Mouse (Mus musculus) hindbrain, embryonic 14.5 days (tissue): ENCODE measurements around the gene Ttc28. TPM values are rescaled to one million over a fixed set of nuclear protein-coding genes. Genes with fewer than 3 reads are reported as not detected.

Source experiments
- ATAC-seq: fragments of 200-750 bp; cut with Nextera tagmentation; 2 replicates; pipeline ENCODE4 v1.8.0; 2017; ENCODE audit warnings: moderate number of reproducible peaks, mild to moderate bottlenecking, moderate TSS enrichment, moderate library complexity; ENCODE audit not compliant: low FRiP score
- DNase-seq: peaks from one replicate; pipeline ENCODE4 v3.0.0-alpha.2; 2015; ENCODE audit warnings: low spot score
- H3K27ac ChIP-seq: fragments of 300-500 bp; sonication (generic); 2 replicates; pipeline ENCODE4 v1.5.1; 2014; ENCODE audit warnings: mild to moderate bottlenecking, moderate library complexity
- H3K27me3 ChIP-seq: fragments of 300-500 bp; sonication (generic); 2 replicates; pipeline ENCODE4 v1.6.1; 2014; ENCODE audit warnings: mild to moderate bottlenecking, low read length, mixed read lengths; ENCODE audit not compliant: control insufficient read depth, insufficient read depth
- H3K36me3 ChIP-seq: fragments of 300-500 bp; sonication (generic); replicated peaks from 2 replicates; pipeline ENCODE4 v1.6.1; 2014; ENCODE audit not compliant: control insufficient read depth, insufficient read depth
- H3K4me1 ChIP-seq: fragments of 300-500 bp; sonication (generic); replicated peaks from 2 replicates; pipeline ENCODE4 v1.6.1; 2014; ENCODE audit warnings: antibody characterized with exemption, low read length, mixed read lengths; ENCODE audit not compliant: control insufficient read depth, insufficient read depth
- H3K4me2 ChIP-seq: fragments of 300-500 bp; sonication (generic); replicated peaks from 2 replicates; pipeline ENCODE4 v1.6.1; 2014; ENCODE audit warnings: mild to moderate bottlenecking, moderate library complexity
- H3K4me3 ChIP-seq: fragments of 300-500 bp; sonication (generic); replicated peaks from 2 replicates; pipeline ENCODE4 v1.5.1; 2014; ENCODE audit warnings: mild to moderate bottlenecking, low read length
- H3K9ac ChIP-seq: fragments of 300-500 bp; sonication (generic); 2 replicates; pipeline ENCODE4 v1.6.1; 2014
- H3K9me3 ChIP-seq: fragments of 300-500 bp; sonication (generic); 2 replicates; pipeline ENCODE4 v1.6.1; 2016; ENCODE audit warnings: low read length; ENCODE audit not compliant: control insufficient read depth
- WGBS: fragments of 180-500 bp; shearing (Covaris S2); extraction: QIAGEN DNeasy Blood & Tissue Kit; methylation state at CpG from one replicate; pipeline ENCODE4 v1.1.7; 2014; 5-methylcytosine and 5-hydroxymethylcytosine counted together
- polyA plus RNA-seq: library from polyadenylated mRNA; unstranded; fragments of >200 nt; fragmentation: Nextera tagmentation; extraction: Ambion mirVana; gene quantifications from 2 replicates; pipeline ENCODE4 v1.2.1, GENCODE M21; 2014

Ttc28 gene
- polyA plus RNA-seq, 1 experiment from 2014 or later: 30.0 TPM

GRCm38 (mm10) chr5:110982436-110982835 lies 102.8 kb downstream of the Ttc28 start:
- Histone ChIP-seq H3K9ac (peak overlapping the region; percentile 77; the same call in 1 of the 2 replicates), H3K27me3 (no peaks in the 10 kb centered on the region), H3K4me1 (peaks cover 40% of the 10 kb centered on the region), H3K9me3 (no peaks in the 10 kb centered on the region), H3K36me3 (0 out of 2 replicates have a peak, but pooled peaks cover 4% of the 10 kb centered on the region), H3K27ac (peak overlapping the region; percentile 49; the same call in 1 of the 2 replicates), H3K4me2 (peak overlapping the region; percentile 85), H3K4me3 (peak overlapping the region; percentile 67)
- WGBS: 52% methylated on average over 3 of the region's 3 CpGs
- DNase-seq: peak; percentile 50
- no peak for ATAC-seq

DNA sequence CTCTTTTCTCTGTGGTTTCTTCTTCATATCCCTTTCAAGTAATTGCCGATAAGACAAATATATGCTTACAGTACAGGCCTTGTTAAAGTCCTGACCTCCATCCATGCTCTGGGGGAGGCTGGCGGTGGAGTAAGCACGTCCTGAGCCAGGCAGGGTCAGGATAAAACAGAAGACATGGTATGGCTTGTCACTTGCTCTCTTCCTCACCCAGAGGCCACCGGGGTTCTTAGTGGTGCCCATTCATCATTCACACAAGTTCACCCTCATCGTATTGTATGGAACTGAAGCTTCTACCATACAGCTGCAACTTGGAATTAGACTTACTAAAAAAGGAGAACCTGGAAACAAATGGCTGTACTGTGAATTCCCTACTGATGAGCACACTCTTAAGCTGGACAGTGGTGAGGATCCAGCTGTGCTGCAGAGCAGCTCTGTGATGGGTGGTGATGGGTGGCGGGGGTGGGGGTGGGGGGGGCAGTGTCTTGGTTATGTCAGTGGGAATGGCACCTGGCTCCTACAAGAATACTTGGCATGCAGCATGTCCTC lies 104.6 kb downstream of the Ttc28 start:
- WGBS: 74% methylated on average over 6 of the region's 6 CpGs
- DNase-seq: no peak
- Histone ChIP-seq H3K9ac (no peak overlapping the region), H3K4me1 (peaks cover 40% of the 10 kb centered on the region), H3K4me3 (no peak overlapping the region), H3K9me3 (no peaks in the 10 kb centered on the region), H3K27ac (no peak overlapping the region), H3K36me3 (0 out of 2 replicates have a peak, but pooled peaks cover 4% of the 10 kb centered on the region), H3K4me2 (no peak overlapping the region), H3K27me3 (no peaks in the 10 kb centered on the region)
- no peak for ATAC-seq

DNA sequence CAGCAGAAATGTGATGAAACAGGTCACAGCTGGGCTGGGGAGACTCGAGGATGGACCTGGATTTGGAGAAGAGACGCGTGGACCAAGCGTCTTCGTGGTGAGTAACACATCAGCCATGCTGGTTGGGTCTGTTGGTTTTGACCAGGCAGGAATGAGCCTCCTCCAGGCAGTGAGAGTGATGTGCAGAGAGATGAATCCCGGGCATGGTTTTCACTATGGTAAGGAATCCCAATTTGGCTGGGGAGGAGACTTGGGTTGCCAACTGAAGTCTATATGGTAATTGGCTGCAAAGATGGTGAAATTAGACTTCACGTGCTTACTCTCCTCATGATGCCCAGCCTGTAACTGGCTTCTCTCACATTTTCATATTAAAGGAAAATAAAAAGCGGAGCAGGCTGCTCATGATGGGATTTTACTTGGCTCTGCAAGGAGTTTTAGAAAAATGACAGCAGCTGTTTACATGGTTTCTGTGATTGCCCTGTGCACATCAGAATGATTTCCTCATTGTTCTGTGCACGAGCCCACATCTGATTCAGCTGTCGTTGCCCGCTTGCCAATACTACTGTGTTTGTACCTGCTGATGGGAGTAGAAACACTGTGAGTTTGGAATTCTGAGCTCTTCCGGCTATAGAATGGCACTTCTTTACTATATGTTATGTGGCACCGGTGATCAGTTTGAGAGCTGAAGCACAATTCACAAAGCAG lies 117.4 kb downstream of the Ttc28 start:
- Histone ChIP-seq H3K4me2 (peak overlapping the region; percentile 6; the same call in 1 of the 2 replicates), H3K27ac (peak overlapping the region; percentile 70), H3K4me3 (no peak overlapping the region), H3K9ac (no peak overlapping the region), H3K4me1 (peaks cover 24% of the 10 kb centered on the region), H3K27me3 (no peaks in the 10 kb centered on the region), H3K36me3 (no peaks in the 10 kb centered on the region), H3K9me3 (no peaks in the 10 kb centered on the region)
- DNase-seq (no peak), ATAC-seq (no peak)
- WGBS: 64% methylated on average over 13 of the region's 13 CpGs

GRCm38 (mm10) chr5:110997692-110998091 lies 118.1 kb downstream of the Ttc28 start:
- Histone ChIP-seq H3K27ac (peak overlapping the region; percentile 70), H3K4me1 (peaks cover 24% of the 10 kb centered on the region), H3K4me2 (peak overlapping the region; percentile 6; the same call in 1 of the 2 replicates), H3K27me3 (no peaks in the 10 kb centered on the region), H3K9ac (no peak overlapping the region), H3K9me3 (no peaks in the 10 kb centered on the region), H3K4me3 (no peak overlapping the region), H3K36me3 (no peaks in the 10 kb centered on the region)
- DNase-seq (no peak), ATAC-seq (no peak)
- 43% methylated on average over 7 of the region's 7 CpGs for WGBS

- Histone ChIP-seq H3K36me3 (no peaks in the 10 kb centered on the region), H3K4me3 (no peak overlapping the region), H3K4me1 (peaks cover 24% of the 10 kb centered on the region), H3K9me3 (no peaks in the 10 kb centered on the region), H3K27me3 (no peaks in the 10 kb centered on the region), H3K9ac (no peak overlapping the region), H3K27ac (peak overlapping the region; percentile 70; the same call in 1 of the 2 replicates), H3K4me2 (no peak overlapping the region)
- no peak for ATAC-seq
- WGBS: 45% methylated on average over 4 of the region's 4 CpGs
- no peak for DNase-seq
Measured at GRCm38 (mm10) chr5:110998298-110998697, 118.7 kb downstream of the Ttc28 start.

DNA sequence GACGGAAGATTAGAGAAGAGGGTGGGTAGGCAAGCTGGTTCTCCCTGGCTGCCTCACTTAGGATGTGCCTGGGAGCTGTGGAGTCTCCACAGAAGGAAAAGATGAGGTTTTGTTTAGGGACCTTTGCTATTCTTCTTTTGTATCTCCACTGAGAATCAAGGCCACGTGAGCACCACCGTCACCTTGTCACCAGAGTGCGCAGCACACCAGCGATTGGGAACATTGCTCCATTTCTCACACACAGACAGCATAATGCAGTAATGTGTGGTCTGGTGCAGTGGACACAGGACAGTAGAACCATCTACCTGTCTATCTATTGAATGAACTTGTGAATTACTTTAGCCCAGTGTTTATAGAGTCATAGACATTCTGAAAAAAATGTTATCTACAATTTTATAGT lies 121.3 kb downstream of the Ttc28 start:
- no peaks in the 10 kb centered on the region for H3K27me3 ChIP-seq
- H3K9me3 ChIP-seq: no peaks in the 10 kb centered on the region
- H3K27ac ChIP-seq: no peak overlapping the region
- ATAC-seq: no peak
- 67% methylated on average over 5 of the region's 5 CpGs for WGBS
- no peak overlapping the region for H3K4me3 ChIP-seq
- H3K9ac ChIP-seq: no peak overlapping the region
- no peaks in the 10 kb centered on the region for H3K36me3 ChIP-seq
- no peak for DNase-seq
- peaks cover 26% of the 10 kb centered on the region for H3K4me1 ChIP-seq
- no peak overlapping the region for H3K4me2 ChIP-seq

GRCm38 (mm10) chr5:111003220-111003619 lies 123.6 kb downstream of the Ttc28 start:
- H3K27me3 ChIP-seq: no peaks in the 10 kb centered on the region
- H3K36me3 ChIP-seq: no peaks in the 10 kb centered on the region
- peaks cover 25% of the 10 kb centered on the region for H3K4me1 ChIP-seq
- no peaks in the 10 kb centered on the region for H3K9me3 ChIP-seq
- H3K27ac ChIP-seq: no peak overlapping the region
- no peak overlapping the region for H3K9ac ChIP-seq
- WGBS: 96% methylated on average over 5 of the region's 5 CpGs
- H3K4me3 ChIP-seq: no peak overlapping the region
- no peak for DNase-seq
- no peak for ATAC-seq
- H3K4me2 ChIP-seq: no peak overlapping the region

DNA sequence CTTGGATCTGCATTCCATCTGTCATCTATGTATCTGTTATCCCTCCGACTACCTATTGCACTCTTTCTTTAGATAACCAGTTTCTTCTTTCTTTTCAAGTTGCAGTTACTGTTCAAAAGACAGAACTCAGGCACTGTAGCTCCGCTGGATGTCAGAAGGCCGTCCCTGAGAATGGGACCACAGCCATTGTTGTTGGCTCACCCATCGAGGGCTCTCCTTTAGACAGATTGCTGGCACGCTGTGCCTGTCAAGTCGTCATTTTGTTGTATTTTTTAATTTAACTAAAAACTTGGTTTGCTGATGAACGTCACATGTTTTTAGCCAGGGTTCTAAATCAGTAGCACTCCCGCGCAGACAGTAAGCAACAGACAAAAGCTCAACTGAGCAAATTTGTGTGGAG lies 124.1 kb downstream of the Ttc28 start:
- Histone ChIP-seq H3K4me1 (peaks cover 20% of the 10 kb centered on the region), H3K9me3 (no peaks in the 10 kb centered on the region), H3K27me3 (no peaks in the 10 kb centered on the region), H3K9ac (no peak overlapping the region), H3K36me3 (no peaks in the 10 kb centered on the region), H3K4me2 (no peak overlapping the region), H3K27ac (no peak overlapping the region), H3K4me3 (no peak overlapping the region)
- DNase-seq: no peak
- 86% methylated on average over 9 of the region's 9 CpGs for WGBS
- no peak for ATAC-seq

DNA sequence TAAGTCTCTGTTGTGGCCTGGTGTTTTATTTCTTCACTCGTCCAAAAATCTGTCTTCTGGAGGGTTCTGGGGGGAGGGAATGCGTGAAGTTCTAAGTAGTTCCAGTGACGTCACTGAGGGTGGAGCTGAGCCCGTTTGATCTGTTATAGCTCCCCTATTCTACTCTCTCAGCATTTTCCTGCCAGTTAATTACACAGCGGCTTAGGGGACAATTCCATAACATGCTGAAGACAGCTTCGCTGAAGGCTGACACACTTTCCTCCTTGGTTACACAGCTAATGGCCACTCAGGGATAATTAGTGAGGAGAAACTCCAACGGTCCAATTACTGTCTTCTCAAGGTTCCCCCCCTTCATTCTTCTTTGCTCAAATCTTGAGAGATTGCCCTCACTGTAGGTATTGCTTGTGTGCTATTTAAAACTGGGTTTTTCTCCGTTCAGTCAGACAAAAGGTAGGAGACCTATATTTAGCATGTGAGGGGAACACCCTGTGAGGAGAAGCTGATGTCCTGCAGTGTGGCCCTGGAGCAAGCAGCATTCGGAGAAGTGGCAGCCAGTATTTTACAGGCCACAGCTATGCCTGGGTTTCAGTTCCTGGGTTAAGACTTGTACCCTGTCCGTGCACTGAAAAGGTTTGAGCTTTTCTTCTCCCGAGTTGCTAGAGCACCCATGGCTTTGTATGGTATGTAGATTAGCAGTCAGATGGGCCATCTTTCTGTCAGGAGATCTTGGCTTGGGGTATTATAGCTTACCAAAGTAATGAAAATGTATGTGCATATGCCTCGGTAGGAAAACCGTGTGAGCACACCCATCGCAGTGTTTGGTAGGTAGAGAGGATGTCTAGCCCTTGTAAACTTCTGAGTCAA lies 126.9 kb downstream of the Ttc28 start:
- Histone ChIP-seq H3K27ac (peak overlapping the region; percentile 66), H3K4me2 (no peak overlapping the region), H3K27me3 (no peaks in the 10 kb centered on the region), H3K9me3 (0 out of 2 replicates have a peak, but pooled peaks cover 4% of the 10 kb centered on the region), H3K4me1 (peaks cover 28% of the 10 kb centered on the region), H3K9ac (no peak overlapping the region), H3K4me3 (no peak overlapping the region), H3K36me3 (no peaks in the 10 kb centered on the region)
- ATAC-seq: peak; percentile 76; the same call in 1 of the 2 replicates
- no peak for DNase-seq
- WGBS: 52% methylated on average over 14 of the region's 14 CpGs
